Mouse (Mus musculus) heart, embryonic 12.5 days (tissue): ENCODE measurements at regions not wholly inside any gene's neighbourhood (a gene's known extent, or its start where the extent isn't known, plus 50 kb on each side); places are given as distances from the start of the nearest gene placed in this dataset.
"Not testable (repeated sequence)": the region's sequence is repeated elsewhere in the genome, so short reads cannot be mapped to it uniquely, and the experiment has no call there.

Source experiments
- ATAC-seq: fragments of 200-750 bp; cut with Nextera tagmentation; 2 replicates; pipeline ENCODE4 v1.8.0; 2017; ENCODE audit warnings: moderate TSS enrichment, moderate library complexity; ENCODE audit not compliant: insufficient number of reproducible peaks, low FRiP score
- H3K27ac ChIP-seq: fragments of 300-500 bp; sonication (generic); 2 replicates; pipeline ENCODE4 v1.5.1; 2016; ENCODE audit warnings: mild to moderate bottlenecking, moderate library complexity; ENCODE audit not compliant: poor library complexity, severe bottlenecking
- H3K27me3 ChIP-seq: fragments of 300-500 bp; sonication (generic); replicated peaks from 2 replicates; pipeline ENCODE4 v1.6.1; 2016; ENCODE audit warnings: mild to moderate bottlenecking, moderate library complexity
- H3K36me3 ChIP-seq: fragments of 300-500 bp; sonication (generic); 2 replicates; pipeline ENCODE4 v1.6.1; 2016; ENCODE audit warnings: mild to moderate bottlenecking, moderate library complexity
- H3K4me1 ChIP-seq: fragments of 300-500 bp; sonication (generic); replicated peaks from 2 replicates; pipeline ENCODE4 v1.6.1; 2016; ENCODE audit warnings: mild to moderate bottlenecking
- H3K4me2 ChIP-seq: fragments of 300-500 bp; sonication (generic); 2 replicates; pipeline ENCODE4 v1.6.1; 2016; ENCODE audit warnings: mild to moderate bottlenecking, moderate library complexity
- H3K4me3 ChIP-seq: fragments of 300-500 bp; sonication (generic); 2 replicates; pipeline ENCODE4 v1.5.1; 2016; ENCODE audit warnings: mild to moderate bottlenecking
- H3K9ac ChIP-seq: fragments of 300-500 bp; sonication (generic); 2 replicates; pipeline ENCODE4 v1.6.1; 2016; ENCODE audit warnings: mild to moderate bottlenecking, moderate library complexity
- H3K9me3 ChIP-seq: fragments of 300-500 bp; sonication (generic); replicated peaks from 2 replicates; pipeline ENCODE4 v1.6.1; 2016; ENCODE audit warnings: mild to moderate bottlenecking, moderate library complexity
- WGBS: fragments of 180-500 bp; shearing (Covaris S2); methylation state at CpG from one replicate; pipeline ENCODE4 v1.1.7; 2016; 5-methylcytosine and 5-hydroxymethylcytosine counted together

- no peaks in the 10 kb centered on the region for H3K27me3 ChIP-seq
- no peak overlapping the region for H3K27ac ChIP-seq
- H3K9ac ChIP-seq = no peak overlapping the region
- no peak overlapping the region for H3K4me2 ChIP-seq
- no peak for ATAC-seq
- WGBS = 80% methylated on average over 3 of the region's 3 CpGs
- H3K36me3 ChIP-seq = no peaks in the 10 kb centered on the region
- H3K9me3 ChIP-seq = no peaks in the 10 kb centered on the region
- no peak overlapping the region for H3K4me3 ChIP-seq
- no peaks in the 10 kb centered on the region for H3K4me1 ChIP-seq
These were observed 56.7 kb upstream of the Lrrc8b start for GRCm38 (mm10) chr5:105358902-105359301.

DNA sequence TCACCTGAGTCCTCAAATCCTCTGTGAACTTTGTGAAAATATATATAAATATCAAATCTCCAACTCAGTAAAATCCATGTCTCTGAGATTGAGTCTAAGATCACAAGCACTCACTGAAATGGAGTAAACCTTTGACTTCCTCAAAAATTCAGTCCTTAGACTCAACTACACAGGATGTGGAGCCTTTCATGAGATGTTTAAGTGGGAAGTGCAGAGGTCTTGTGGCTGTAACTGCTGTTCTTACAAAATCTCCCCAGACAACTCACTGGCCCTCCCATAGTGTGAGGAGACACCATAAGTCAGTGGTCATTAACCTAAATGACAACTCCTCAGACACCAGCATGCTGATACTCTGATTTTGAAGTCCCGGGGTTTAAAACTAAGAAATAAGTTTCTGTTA lies 59.2 kb upstream of the Lrrc8b start:
- H3K27me3 ChIP-seq, H3K36me3 ChIP-seq, H3K4me1 ChIP-seq, ATAC-seq, H3K27ac ChIP-seq, H3K4me3 ChIP-seq, H3K9ac ChIP-seq, H3K9me3 ChIP-seq, H3K4me2 ChIP-seq: not testable (repeated sequence)
- 81% methylated on average over 1 of the region's 1 CpGs for WGBS

DNA sequence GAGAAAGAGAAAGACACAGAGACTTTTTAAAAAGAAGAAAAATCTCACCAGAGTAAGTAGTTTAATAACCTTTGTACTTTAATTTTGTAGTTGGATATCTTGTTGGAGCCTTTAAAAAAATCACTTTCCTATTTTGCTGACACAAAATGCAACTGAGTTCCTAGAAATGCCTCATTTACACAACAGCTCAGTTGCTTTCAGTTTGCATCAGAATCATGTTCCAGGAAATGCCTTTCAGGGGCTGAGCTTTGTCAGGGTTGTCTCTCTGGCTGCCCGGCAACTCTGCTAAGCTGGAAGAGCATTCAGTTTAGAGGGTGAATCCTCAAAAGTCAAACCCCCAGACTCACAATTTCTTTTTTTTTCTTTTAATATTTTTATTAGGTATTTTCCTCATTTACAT lies 60.5 kb upstream of the Gbp6 start:
- H3K9me3 ChIP-seq = no peaks in the 10 kb centered on the region
- no peak overlapping the region for H3K4me3 ChIP-seq
- no peaks in the 10 kb centered on the region for H3K4me1 ChIP-seq
- WGBS = 39% methylated on average over 1 of the region's 1 CpGs
- H3K4me2 ChIP-seq = no peak overlapping the region
- H3K36me3 ChIP-seq = no peaks in the 10 kb centered on the region
- H3K27ac ChIP-seq = no peak overlapping the region
- H3K9ac ChIP-seq = no peak overlapping the region
- H3K27me3 ChIP-seq = no peaks in the 10 kb centered on the region
- ATAC-seq = no peak

DNA sequence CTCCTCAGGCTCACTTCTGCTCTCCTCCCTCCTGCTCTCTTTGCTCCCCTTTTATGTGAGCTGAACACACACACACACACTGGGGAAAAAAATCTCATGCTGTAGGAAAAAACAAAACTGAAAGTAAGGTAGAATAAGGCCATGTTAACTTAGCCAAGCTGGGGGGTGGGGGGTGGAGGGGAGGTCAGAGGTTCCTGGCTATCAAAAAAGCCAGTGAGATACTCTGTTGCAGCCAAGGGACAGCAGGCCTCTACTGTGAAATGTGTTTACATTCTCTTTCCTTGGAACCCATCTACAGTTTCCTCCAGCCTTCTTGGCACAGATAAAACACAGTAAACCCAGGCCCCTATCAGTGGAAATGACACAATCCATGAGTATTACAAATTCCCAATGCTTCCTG lies 53.0 kb upstream of the Gbp6 start:
- H3K36me3 ChIP-seq = no peaks in the 10 kb centered on the region
- H3K4me1 ChIP-seq = peaks cover 17% of the 10 kb centered on the region
- H3K27ac ChIP-seq = peak overlapping the region; percentile 57
- no peak overlapping the region for H3K9ac ChIP-seq
- H3K27me3 ChIP-seq = no peaks in the 10 kb centered on the region
- ATAC-seq = peak; percentile 79
- no peaks in the 10 kb centered on the region for H3K9me3 ChIP-seq
- no peak overlapping the region for H3K4me3 ChIP-seq
- H3K4me2 ChIP-seq = no peak overlapping the region

GRCm38 (mm10) chr5:105345953-105346352 lies 52.5 kb upstream of the Gbp6 start:
- H3K36me3 ChIP-seq, H3K4me2 ChIP-seq, H3K27me3 ChIP-seq, H3K9ac ChIP-seq, H3K4me3 ChIP-seq, H3K9me3 ChIP-seq, ATAC-seq: not testable (repeated sequence)
- peak overlapping the region; percentile 57 for H3K27ac ChIP-seq
- 13% methylated on average over 1 of the region's 1 CpGs for WGBS
- peaks cover 17% of the 10 kb centered on the region for H3K4me1 ChIP-seq

DNA sequence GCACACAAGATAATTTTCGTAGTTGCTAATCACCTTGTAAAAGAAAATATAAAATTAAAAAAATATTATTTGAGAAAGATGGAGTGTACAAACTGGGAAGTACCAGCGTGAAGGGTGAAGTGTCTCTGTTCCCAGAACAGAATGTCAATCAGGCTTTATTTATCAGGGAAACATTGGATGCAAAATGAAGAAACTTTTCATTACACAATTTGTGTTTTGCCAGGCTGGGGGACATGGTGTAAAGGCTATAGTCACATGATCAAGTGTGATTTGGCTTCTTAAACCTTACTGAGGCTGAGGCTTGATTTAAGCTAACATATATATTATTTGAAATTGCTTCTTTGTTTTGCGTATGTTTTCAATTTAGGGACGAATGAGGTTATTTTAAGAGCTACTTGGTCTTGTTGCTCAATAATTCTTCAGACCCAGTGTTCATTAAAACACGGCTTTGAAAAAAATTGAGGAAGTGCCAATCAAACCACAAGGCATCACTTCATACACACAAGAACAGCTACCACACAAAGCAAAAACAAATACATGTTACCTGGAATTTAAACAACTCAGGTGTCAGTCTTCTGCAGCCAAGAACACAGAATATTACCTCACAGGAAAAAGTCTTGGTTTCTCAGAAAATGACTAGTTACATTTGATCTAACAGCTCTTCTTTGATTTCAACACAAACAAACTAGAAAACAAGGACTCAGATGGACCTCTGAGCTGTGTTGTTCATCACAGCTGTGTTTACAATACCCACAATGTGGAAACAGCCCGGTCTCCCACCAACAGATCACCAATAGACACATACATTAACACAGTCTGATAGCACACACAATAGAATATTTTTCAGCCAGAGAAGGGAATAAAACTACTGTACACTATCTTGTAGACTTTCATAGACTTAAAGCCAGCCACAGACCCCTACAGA lies 51.6 kb upstream of the Gbp6 start:
- Histone ChIP-seq H3K9me3 (no peaks in the 10 kb centered on the region), H3K27ac (0 out of 2 replicates have a peak overlapping the region, but pooled peaks have one; percentile 54), H3K4me1 (peaks cover 17% of the 10 kb centered on the region), H3K27me3 (no peaks in the 10 kb centered on the region), H3K4me2 (no peak overlapping the region), H3K4me3 (no peak overlapping the region), H3K36me3 (no peaks in the 10 kb centered on the region), H3K9ac (no peak overlapping the region)
- no peak for ATAC-seq
- 71% methylated on average over 6 of the region's 6 CpGs for WGBS

GRCm38 (mm10) chr5:105343816-105344215 lies 50.3 kb upstream of the Gbp6 start:
- 76% methylated on average over 2 of the region's 2 CpGs for WGBS
- H3K4me3 ChIP-seq, H3K27ac ChIP-seq, H3K27me3 ChIP-seq, ATAC-seq, H3K9ac ChIP-seq, H3K36me3 ChIP-seq, H3K4me2 ChIP-seq, H3K9me3 ChIP-seq: not testable (repeated sequence)
- peaks cover 17% of the 10 kb centered on the region for H3K4me1 ChIP-seq
